Mouse (Mus musculus): Measurements from ENCODE around the gene Stab1.
A peak's percentile ranks its signal among the peaks of the same experiment; 100 is the strongest.

The Stab1 gene

GRCm38 (mm10) chr14:31194441-31194840, 26.0 kb upstream of the Stab1 start:
- DNase-seq: no peak

- peak; percentile 17 for DNase-seq
Observed at GRCm38 (mm10) chr14:31193791-31194190, 25.4 kb upstream of the Stab1 start.

DNA sequence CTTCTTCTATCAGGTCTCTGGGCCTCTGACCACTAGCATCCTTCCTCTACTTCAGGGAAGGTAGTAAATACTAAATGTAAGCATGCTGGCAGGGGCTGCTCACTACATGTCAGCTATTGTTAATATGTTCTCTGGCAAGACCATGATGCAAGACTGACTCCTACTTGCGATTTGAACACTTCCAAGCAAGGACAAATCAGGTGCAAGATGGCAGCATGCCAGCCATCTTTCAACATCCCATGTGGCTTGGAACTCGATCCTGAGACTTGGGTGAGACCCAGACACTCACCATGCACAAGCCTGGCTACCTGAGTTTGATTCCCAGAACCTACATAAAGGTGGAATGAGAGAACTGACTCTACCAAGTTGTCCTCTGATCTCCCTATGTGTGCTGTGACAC, 23.5 kb upstream of the Stab1 start:
- no peak for DNase-seq

DNA sequence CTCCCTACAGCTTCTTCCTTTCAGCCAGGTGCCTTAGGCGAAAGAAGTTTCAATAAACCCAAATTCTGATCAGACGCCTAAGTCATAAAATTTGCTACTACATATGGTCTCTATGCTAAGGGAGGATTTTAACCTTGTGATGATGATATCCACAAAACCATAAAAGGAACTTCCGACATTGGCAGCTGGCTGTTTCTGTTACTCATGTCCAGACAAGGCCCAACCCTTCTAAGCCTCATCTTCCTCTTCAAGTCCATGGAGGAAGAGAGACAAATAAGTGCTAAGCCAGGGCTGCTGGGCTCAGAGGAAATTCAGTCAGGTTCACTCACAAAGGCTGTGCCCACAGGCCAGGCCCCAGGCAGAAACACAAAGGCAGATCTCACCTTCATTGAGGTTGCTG, 20.9 kb upstream of the Stab1 start:
- no peak for DNase-seq

DNA sequence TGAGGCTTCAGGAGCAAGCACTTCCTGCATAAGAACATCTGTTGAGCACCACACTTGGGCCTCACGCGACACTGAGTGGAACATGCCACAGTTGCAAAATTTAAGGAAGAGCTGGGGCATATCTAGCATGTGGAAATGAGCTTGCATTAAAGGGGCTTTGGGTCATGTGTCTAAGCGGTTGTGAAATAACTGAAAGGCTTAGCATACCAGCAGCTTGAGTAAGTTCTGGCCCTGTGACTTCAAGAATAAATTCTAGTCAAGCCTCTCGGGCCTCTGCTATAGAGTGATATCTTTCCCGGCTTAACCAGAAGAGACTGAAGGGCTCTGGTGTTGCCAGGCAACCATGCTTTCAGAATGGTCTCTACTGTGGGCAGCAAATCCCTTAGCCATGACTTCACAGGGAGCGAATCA, 20.3 kb upstream of the Stab1 start:
- DNase-seq: no peak

DNA sequence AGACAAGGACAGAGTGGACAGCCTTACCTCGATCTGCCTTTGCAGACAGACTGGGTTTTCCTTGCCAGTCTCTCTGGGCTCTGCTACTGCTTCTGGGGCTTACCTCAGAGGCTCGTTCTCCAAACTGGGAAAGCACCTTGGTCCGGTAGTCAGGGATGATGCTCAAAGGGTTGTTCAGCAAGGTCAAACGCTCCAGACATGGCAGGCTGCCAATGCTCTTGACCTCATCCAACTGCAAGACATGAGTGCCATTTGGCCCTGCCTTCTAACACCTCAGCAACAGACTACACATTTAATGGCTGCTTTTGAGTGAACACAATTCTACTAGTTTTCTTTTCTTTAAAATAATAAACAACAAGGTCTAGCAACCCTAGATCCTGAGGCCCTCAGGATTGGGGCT, 18.2 kb upstream of the Stab1 start:
- DNase-seq: no peak

- no peak for DNase-seq
Observed at GRCm38 (mm10) chr14:31184195-31184594, 15.8 kb upstream of the Stab1 start.

DNA sequence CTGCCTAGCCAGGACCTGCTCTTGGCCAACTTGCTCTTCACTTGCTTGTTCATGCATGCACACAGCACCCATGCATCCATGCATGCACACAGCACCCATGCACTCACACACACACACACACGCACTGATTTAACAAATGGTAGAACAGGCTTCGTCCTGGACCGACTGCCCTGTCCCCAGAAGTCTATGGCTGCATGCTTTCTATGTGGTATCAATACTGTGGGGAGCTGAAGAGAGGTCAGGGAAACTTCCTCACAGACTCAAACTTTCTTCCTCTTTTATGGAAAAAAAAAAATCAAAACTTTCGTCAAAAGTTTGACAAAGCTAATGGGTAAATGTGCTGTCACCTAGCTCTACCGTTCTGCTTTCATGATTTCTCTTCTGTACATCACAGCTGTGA, 15.1 kb upstream of the Stab1 start:
- no peak for DNase-seq

- DNase-seq: no peak
Observed at GRCm38 (mm10) chr14:31182786-31183290, 14.4 kb upstream of the Stab1 start.

- DNase-seq: no peak
Observed at GRCm38 (mm10) chr14:31181512-31181911, 13.1 kb upstream of the Stab1 start.

DNA sequence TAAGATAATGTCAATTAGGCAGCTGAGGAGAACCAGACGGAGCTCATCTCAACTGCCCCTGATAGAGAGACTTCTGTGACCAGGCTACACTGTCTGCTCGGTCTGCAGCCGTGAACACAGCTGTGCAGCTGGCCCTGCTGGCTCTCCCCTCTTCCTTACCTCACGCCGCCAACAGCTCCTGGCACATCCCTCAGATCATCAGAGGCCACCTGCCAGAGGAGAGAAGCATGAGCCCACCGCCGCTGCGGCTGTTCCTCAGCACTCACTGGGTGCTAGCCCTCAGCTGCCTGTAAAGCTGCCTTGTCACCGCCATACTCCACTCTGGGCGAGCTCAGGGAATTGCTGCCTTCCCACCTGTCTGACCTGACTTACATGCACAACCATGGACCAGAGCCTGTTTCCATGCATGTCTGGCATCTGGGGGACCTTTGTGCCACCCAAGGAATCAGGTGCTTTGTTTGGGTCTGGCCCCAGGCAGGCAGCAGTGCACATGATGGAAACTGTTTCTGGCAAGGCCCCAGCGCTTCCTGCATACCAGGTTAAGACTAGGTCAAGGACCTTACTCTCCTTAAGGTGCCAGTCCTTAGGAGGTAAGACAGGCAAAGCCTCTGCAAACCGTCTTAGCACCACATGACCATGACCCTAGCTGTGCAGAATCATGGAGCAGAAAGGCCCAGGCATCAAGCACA, 11.4 kb upstream of the Stab1 start:
- DNase-seq: no peak

GRCm38 (mm10) chr14:31177715-31178114, 9.3 kb upstream of the Stab1 start:
- DNase-seq: no peak

DNA sequence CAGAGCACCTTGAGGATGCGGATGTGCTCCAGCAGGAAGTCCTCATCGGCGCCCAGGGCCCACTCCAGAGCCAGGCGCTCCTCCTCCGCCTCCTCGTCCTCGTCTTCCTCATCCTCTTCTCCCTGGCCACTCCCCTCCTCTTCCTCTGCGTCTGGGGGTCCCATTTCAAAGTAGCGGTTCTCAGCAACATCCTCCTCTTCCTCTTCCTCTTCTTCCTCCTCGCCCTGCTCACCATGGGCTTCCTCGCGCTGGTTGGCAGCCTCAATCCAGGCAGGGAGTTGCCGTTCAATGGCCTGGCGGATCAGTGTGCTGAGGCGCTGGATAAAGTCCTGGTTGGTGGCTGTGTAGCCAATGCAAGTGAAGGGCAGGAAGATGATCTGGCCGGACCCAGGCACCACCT, 8.8 kb upstream of the Stab1 start:
- DNase-seq: no peak

DNA sequence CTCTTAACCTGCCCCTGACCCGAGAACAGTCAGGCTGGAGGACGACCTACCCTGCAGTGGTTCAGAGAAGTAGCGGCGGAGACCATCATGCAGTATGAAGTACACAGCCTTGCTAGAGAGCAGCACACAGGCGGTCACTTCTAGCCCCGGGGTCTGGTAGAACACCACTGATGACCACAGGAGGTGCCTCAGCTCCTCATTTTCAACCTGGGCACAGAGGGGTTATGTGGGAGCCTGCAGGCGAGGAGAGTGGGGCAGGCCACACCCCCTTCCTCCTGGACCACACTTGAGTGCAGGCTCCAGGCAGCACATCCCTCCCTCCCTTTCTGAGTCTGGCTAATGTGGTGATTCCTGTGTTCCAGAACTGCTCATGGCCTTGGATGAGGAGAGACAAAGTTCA, 5.1 kb upstream of the Stab1 start:
- no peak for DNase-seq

GRCm38 (mm10) chr14:31172781-31173455, 4.5 kb upstream of the Stab1 start:
- no peak for DNase-seq

GRCm38 (mm10) chr14:31171821-31172220, 3.4 kb upstream of the Stab1 start:
- no peak for DNase-seq

DNA sequence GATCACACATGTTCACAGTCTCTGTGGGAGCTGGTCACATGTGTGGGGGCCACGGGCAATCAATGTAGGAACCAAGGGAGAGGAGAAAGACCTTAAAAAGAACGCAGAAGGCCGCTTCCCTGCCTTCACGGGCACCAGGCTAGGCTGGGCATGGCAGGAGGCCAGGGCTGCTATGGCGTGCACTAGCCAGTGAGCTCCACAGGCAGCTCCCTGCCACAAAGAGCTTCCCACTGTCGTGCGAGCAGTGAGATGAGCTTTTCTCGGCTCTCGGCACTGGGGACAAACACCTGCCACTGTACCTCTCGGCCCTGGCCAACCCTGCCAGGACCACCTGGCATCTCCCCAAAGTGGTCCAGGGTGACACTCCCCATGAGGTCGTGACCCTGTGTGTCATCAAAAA, 2.9 kb upstream of the Stab1 start:
- DNase-seq: no peak

DNA sequence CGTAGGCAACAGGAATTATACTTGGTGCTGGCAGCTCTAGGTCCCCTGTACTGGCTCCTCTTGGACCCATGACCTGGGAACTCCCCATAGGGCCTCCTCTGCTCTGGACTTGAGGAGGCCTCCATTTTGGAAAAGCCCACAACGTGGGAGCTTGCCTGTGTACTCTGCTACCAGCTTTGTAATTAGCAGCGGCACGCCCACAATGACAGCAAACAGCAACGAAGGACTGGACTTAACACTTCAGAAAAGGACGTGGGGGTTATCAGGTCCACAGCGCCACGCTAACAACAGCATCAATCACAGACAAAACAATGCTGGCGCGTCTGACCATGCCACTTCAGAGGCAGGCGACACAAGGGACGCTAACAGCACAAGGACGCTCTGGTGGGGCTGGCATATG, 2.5 kb upstream of the Stab1 start:
- no peak for DNase-seq

- DNase-seq: no peak
Observed at GRCm38 (mm10) chr14:31169508-31169907, 1.1 kb upstream of the Stab1 start.

DNA sequence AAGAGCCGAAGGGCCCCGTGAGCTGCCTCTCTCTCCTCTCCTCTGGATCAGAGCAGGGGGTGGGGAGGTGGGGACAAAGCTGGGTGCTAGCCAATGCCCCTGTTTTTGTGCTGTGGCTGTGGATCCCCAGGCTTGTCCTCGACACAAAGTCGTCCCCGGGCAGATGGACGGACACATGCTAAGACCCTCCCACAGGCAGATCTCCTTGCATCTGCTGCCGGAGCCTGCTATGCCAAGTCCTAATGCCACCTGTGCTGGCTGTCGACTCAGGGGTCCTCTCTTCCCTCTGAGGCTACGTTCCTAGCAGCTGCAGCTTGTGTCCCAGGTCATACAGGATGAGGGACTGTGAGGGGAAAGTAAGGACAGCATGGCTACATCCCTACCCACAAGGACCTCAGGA, 1.6 kb downstream of the Stab1 start:
- peak; percentile 28 for DNase-seq

GRCm38 (mm10) chr14:31165991-31166630, 2.3 kb downstream of the Stab1 start:
- DNase-seq: peak; percentile 10

DNA sequence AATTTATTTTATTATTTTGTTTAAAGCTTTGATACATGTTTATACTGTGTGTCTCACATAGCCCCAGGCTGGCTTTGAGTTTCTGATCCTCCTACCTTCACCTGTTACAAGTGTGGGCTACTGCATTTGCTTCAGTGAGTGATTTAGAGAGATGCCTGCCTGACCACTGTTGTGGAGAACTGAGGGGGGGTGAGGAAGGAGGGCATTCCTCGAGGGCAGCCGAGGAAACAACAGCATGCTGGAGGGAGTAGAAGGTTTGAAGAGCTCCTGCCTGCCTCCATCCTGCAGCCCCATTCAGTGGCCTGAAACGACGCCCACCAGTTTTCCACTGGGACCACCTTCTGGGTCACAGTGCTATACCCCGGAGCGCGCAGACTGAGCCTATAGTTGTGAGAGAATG, 3.0 kb downstream of the Stab1 start:
- no peak for DNase-seq

- no peak for DNase-seq
Observed at GRCm38 (mm10) chr14:31165010-31165409, 3.4 kb downstream of the Stab1 start.

DNA sequence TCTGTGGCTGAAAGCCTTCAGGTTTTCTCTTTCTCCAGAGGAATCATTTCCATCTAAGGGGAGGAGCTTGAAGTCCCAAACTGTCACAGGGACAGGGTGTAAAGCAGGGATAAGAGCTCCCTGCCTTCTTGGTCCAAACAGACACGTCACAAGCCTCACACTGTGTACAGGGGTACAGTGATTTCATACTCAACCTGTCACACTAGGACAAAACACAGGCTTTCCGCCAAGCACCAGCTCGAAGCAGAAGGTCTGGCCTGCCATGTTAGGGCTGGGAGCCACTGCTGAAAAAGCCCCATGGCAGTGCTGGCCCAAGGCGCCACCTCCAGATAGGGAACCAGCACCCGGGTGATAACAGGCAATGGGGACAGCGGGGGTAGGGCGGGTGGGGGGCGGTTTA, 4.4 kb downstream of the Stab1 start:
- DNase-seq: no peak

Data from retina, postnatal 1 day (tissue).